Mouse (Mus musculus) intestine, postnatal 0 days (tissue): ENCODE results near the gene Higd1c. TPM values are rescaled to one million over a fixed set of nuclear protein-coding genes. Genes with fewer than 3 reads are reported as not detected.

Source experiments
- ATAC-seq: fragments of 200-750 bp; cut with Nextera tagmentation; 2 replicates; pipeline ENCODE4 v1.8.0; 2017; ENCODE audit warnings: mild to moderate bottlenecking, moderate TSS enrichment, moderate library complexity
- H3K27ac ChIP-seq: fragments of 300-500 bp; sonication (generic); 2 replicates; pipeline ENCODE4 v1.5.1; 2014; ENCODE audit warnings: mild to moderate bottlenecking, low read depth, low read length, moderate library complexity
- H3K27me3 ChIP-seq: fragments of 300-500 bp; sonication (generic); replicated peaks from 2 replicates; pipeline ENCODE4 v1.6.1; 2014; ENCODE audit warnings: low read length, mixed read lengths; ENCODE audit not compliant: control insufficient read depth, insufficient read depth
- H3K36me3 ChIP-seq: fragments of 300-500 bp; sonication (generic); 2 replicates; pipeline ENCODE4 v1.6.1; 2014; ENCODE audit warnings: mild to moderate bottlenecking, moderate library complexity; ENCODE audit not compliant: control insufficient read depth, insufficient read depth
- H3K4me1 ChIP-seq: fragments of 300-500 bp; sonication (generic); replicated peaks from 2 replicates; pipeline ENCODE4 v1.6.1; 2014; ENCODE audit warnings: antibody characterized with exemption, low read length, mixed read lengths; ENCODE audit not compliant: control insufficient read depth, insufficient read depth
- H3K4me2 ChIP-seq: fragments of 300-500 bp; sonication (generic); replicated peaks from 2 replicates; pipeline ENCODE4 v1.6.1; 2014; ENCODE audit warnings: low read depth, mild to moderate bottlenecking, moderate library complexity
- H3K4me3 ChIP-seq: fragments of 300-500 bp; sonication (generic); 2 replicates; pipeline ENCODE4 v1.5.1; 2014; ENCODE audit warnings: low read depth, low read length
- H3K9ac ChIP-seq: fragments of 300-500 bp; sonication (generic); 2 replicates; pipeline ENCODE4 v1.6.1; 2014; ENCODE audit warnings: mild to moderate bottlenecking, low read depth, low read length
- H3K9me3 ChIP-seq: fragments of 300-500 bp; sonication (generic); 2 replicates; pipeline ENCODE4 v1.6.1; 2016; ENCODE audit warnings: mixed run types; ENCODE audit not compliant: control insufficient read depth
- CTCF ChIP-seq: sonication (generic); IDR thresholded peaks from 2 replicates; pipeline ENCODE4 v1.5.1; 2016; ENCODE audit warnings: low read depth, mild to moderate bottlenecking, control low read depth, antibody characterized with exemption, moderate library complexity
- WGBS: fragments of 180-500 bp; shearing (Covaris S2); extraction: QIAGEN DNeasy Blood & Tissue Kit; methylation state at CpG from one replicate; pipeline ENCODE4 v1.1.7; 2014; 5-methylcytosine and 5-hydroxymethylcytosine counted together
- polyA plus RNA-seq: library from polyadenylated mRNA; unstranded; fragments of >200 nt; fragmentation: Nextera tagmentation; extraction: Ambion mirVana; gene quantifications from 2 replicates; pipeline ENCODE4 v1.2.1, GENCODE M21; 2015

Gene Higd1c
- polyA plus RNA-seq, 1 experiment from 2014 or later = not detected

DNA sequence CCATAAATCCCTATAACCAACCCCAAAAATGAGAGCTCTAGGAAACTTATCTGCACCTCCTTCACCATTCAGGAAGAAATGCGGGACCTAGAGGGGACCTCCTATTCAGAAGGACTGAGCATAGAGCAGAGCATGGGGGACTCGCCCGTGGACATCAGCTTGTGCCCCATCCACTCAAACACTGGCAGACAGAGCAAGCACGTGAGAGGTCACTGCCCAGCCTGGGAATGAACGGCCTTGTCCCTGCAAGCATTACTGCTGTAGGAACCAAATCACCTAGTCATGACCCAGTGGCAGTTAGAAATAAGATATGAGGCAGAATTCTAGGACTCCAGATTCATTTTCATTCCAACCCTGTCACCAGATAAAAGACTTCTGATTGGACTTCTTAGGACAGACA lies 47.4 kb downstream of the Higd1c start:
- WGBS = 79% methylated on average over 5 of the region's 5 CpGs
- no peak overlapping the region for H3K4me3 ChIP-seq
- H3K27me3 ChIP-seq = no peaks in the 10 kb centered on the region
- H3K4me1 ChIP-seq = peaks cover 7% of the 10 kb centered on the region; the same call in 1 of the 2 replicates
- H3K9ac ChIP-seq = no peak overlapping the region
- peak overlapping the region; percentile 80 for H3K27ac ChIP-seq
- peak; percentile 33; the same call in 1 of the 2 replicates for ATAC-seq
- no peak for TF ChIP-seq CTCF
- peaks cover 39% of the 10 kb centered on the region for H3K36me3 ChIP-seq
- H3K9me3 ChIP-seq = no peaks in the 10 kb centered on the region
- no peak overlapping the region for H3K4me2 ChIP-seq

DNA sequence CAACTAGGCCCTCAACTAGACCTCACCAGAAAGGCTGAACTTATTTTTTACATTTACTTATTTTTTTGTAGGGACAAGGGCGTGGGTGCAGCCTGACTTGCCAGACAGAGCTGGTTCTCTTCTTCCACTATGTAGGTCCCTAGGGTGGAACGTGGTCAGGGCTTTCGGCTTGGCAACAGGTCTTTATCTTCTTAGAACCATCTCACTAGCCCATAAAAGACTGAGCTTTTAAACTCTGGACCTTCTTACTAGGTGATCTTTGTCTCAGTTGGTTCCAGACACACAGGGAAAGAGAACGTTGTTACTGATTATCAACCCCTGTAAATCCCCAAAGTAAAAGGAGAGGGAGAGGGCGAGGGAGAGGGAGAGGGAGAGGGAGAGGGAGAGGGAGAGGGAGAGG lies 49.0 kb downstream of the Higd1c start:
- Histone ChIP-seq H3K4me2 (no peak overlapping the region), H3K9me3 (no peaks in the 10 kb centered on the region), H3K27ac (peak overlapping the region; percentile 80), H3K4me1 (peaks cover 7% of the 10 kb centered on the region; the same call in 1 of the 2 replicates), H3K4me3 (no peak overlapping the region), H3K9ac (no peak overlapping the region), H3K27me3 (no peaks in the 10 kb centered on the region), H3K36me3 (peaks cover 24% of the 10 kb centered on the region)
- ATAC-seq = peak; percentile 6; the same call in 1 of the 2 replicates
- TF ChIP-seq CTCF = no peak
- WGBS = 51% methylated on average over 4 of the region's 5 CpGs

DNA sequence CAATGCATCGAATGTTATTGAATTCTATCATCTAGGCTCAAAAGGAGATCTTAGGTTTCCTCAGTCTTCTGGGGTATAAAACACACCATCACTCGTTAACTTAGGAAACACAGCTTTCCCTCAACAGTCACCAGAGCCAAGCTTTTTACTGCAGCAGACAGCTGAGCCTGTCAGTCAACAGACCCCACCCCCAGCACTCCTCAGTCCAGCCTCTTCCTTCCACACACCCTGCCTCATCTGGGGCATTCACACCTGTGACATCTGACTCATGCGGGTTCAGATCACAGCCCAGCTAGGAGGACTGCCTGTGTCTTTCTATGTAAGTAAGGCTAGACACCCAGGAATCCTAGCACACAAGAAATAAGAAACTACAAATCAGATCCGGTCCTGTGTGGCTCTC lies 49.7 kb downstream of the Higd1c start:
- peak overlapping the region; percentile 80 for H3K27ac ChIP-seq
- no peaks in the 10 kb centered on the region for H3K27me3 ChIP-seq
- H3K4me1 ChIP-seq = peaks cover 7% of the 10 kb centered on the region; the same call in 1 of the 2 replicates
- no peak overlapping the region for H3K4me3 ChIP-seq
- peak; percentile 56 for ATAC-seq
- 43% methylated on average over 4 of the region's 4 CpGs for WGBS
- peaks cover 17% of the 10 kb centered on the region for H3K36me3 ChIP-seq
- no peak for TF ChIP-seq CTCF
- H3K4me2 ChIP-seq = no peak overlapping the region
- H3K9me3 ChIP-seq = no peaks in the 10 kb centered on the region
- H3K9ac ChIP-seq = no peak overlapping the region

DNA sequence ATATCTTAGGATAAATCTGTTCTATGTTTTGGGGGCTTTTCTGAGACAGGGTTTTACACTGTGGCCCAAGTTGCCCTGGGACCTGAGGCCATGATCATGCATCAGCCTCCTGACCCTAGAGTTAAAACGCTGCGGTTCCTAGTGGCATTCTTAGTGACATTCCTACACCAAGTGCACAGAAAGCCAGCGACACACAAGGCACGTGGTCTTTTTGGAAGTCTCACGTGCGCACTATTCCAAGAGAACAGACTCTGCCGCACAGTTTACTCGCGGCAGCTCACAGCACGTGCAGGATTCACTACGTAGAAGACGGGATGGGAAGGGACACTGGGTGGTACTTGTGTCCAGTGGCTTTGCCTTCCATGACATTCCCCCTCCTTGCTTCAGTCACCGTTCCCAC lies 50.6 kb downstream of the Higd1c start:
- Histone ChIP-seq H3K4me3 (no peak overlapping the region), H3K27me3 (no peaks in the 10 kb centered on the region), H3K36me3 (peaks cover 7% of the 10 kb centered on the region), H3K4me2 (no peak overlapping the region), H3K9me3 (no peaks in the 10 kb centered on the region), H3K4me1 (peaks cover 7% of the 10 kb centered on the region; the same call in 1 of the 2 replicates), H3K27ac (peak overlapping the region; percentile 80; the same call in 1 of the 2 replicates), H3K9ac (no peak overlapping the region)
- TF ChIP-seq CTCF = no peak
- 93% methylated on average over 13 of the region's 13 CpGs for WGBS
- no peak for ATAC-seq

DNA sequence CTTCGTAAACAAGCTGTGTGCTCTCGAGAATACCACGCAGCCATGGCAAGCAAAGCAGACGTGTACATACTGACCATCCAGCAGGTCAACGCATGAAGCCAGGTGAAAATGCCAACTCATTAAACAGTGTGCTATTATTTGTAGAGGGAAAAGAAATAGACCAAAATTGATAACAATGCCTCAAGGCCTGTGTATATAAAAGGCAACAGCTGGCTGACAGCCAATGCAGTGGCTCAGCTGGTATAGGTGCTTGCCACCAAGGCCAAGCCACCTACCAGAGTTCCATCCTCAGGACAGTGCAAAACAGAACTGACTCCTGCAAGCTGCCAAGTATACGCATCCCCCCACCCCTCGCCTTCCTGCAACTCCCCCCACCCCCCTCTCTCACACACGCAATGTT lies 51.3 kb downstream of the Higd1c start:
- Histone ChIP-seq H3K4me2 (no peak overlapping the region), H3K36me3 (no peaks in the 10 kb centered on the region; the same call in 1 of the 2 replicates), H3K4me3 (no peak overlapping the region), H3K9ac (no peak overlapping the region), H3K9me3 (no peaks in the 10 kb centered on the region), H3K27ac (peak overlapping the region; percentile 41; the same call in 1 of the 2 replicates), H3K27me3 (no peaks in the 10 kb centered on the region), H3K4me1 (peaks cover 7% of the 10 kb centered on the region; the same call in 1 of the 2 replicates)
- WGBS = 79% methylated on average over 8 of the region's 8 CpGs
- no peak for ATAC-seq
- no peak for TF ChIP-seq CTCF

DNA sequence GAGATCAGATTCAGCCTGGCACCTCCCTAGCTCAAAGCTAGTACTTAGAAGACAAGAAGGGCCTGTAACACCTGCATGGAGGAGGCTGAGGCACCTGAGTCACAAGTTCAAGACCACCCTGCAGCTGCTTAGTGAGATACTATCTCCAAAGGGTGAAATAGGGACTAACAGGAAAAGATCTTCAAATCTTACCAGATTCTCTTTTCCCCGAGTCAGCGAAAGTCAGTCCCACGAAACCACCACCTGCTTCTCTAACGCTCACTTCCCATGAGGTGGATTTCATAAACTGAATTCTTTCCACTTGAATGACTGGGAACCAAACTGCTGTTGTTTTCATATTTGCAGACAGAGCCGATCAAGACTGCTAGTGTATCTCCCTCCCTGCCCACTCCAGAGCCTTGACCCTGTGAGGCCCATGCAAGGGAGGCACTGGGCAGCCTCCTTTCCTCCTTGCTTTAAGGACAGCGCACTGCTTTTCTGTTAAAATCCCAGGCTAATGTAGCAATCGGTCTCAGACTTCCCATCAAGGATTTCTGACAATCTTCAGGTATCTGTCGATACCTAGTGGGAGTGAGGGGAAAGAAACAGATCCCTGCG lies 53.6 kb downstream of the Higd1c start:
- Histone ChIP-seq H3K4me2 (peak overlapping the region; percentile 14), H3K9me3 (no peaks in the 10 kb centered on the region), H3K4me3 (no peak overlapping the region), H3K27ac (no peak overlapping the region), H3K27me3 (no peaks in the 10 kb centered on the region), H3K4me1 (peaks cover 5% of the 10 kb centered on the region; the same call in 1 of the 2 replicates), H3K9ac (0 out of 2 replicates have a peak overlapping the region, but pooled peaks have one; percentile 13), H3K36me3 (no peaks in the 10 kb centered on the region)
- ATAC-seq = no peak
- TF ChIP-seq CTCF = no peak
- 67% methylated on average over 9 of the region's 9 CpGs for WGBS
